Mouse (Mus musculus) NIH3T3 (cell line): Measurements from ENCODE around the gene Cbx1.
A peak's percentile ranks its signal among the peaks of the same experiment; 100 is the strongest.

Source experiments
- DNase-seq: peaks from one replicate; pipeline ENCODE4 v3.0.0-alpha.2; 2012; ENCODE audit warnings: low read depth

Cbx1 gene

GRCm38 (mm10) chr11:96788871-96789795 is at the start of gene Cbx1:
Gene Cbx1, plus strand, starts transcription at chr11:96789127.
- peak; percentile 95 for DNase-seq

GRCm38 (mm10) chr11:96740796-96741195 is 48.1 kb upstream of the Cbx1 start:
- no peak for DNase-seq

- no peak for DNase-seq
Measured at GRCm38 (mm10) chr11:96741995-96742394, 46.9 kb upstream of the Cbx1 start.

GRCm38 (mm10) chr11:96743000-96743399 is 45.9 kb upstream of the Cbx1 start:
- no peak for DNase-seq

GRCm38 (mm10) chr11:96743891-96744290 is 45.0 kb upstream of the Cbx1 start:
- DNase-seq = peak; percentile 79

- no peak for DNase-seq
Measured at GRCm38 (mm10) chr11:96746648-96747047, 42.3 kb upstream of the Cbx1 start.

- peak; percentile 85 for DNase-seq
Measured at GRCm38 (mm10) chr11:96747555-96747954, 41.4 kb upstream of the Cbx1 start.

GRCm38 (mm10) chr11:96755298-96755697 is 33.6 kb upstream of the Cbx1 start:
- no peak for DNase-seq

- DNase-seq = no peak
Measured at GRCm38 (mm10) chr11:96757421-96757820, 31.5 kb upstream of the Cbx1 start.

- peak; percentile 47 for DNase-seq
Measured at GRCm38 (mm10) chr11:96758402-96758801, 30.5 kb upstream of the Cbx1 start.

GRCm38 (mm10) chr11:96760042-96760441 is 28.9 kb upstream of the Cbx1 start:
- DNase-seq = peak; percentile 81

- peak; percentile 66 for DNase-seq
Measured at GRCm38 (mm10) chr11:96761984-96762383, 26.9 kb upstream of the Cbx1 start.

GRCm38 (mm10) chr11:96762742-96763470 is 26.0 kb upstream of the Cbx1 start:
- no peak for DNase-seq

- no peak for DNase-seq
Measured at GRCm38 (mm10) chr11:96764511-96765350, 24.2 kb upstream of the Cbx1 start.

GRCm38 (mm10) chr11:96765645-96766044 is 23.3 kb upstream of the Cbx1 start:
- DNase-seq = no peak

- DNase-seq = peak; percentile 80
Measured at GRCm38 (mm10) chr11:96766555-96766954, 22.4 kb upstream of the Cbx1 start.

GRCm38 (mm10) chr11:96767096-96767495 is 21.8 kb upstream of the Cbx1 start:
- DNase-seq = no peak

GRCm38 (mm10) chr11:96768240-96768639 is 20.7 kb upstream of the Cbx1 start:
- no peak for DNase-seq

- no peak for DNase-seq
Measured at GRCm38 (mm10) chr11:96771274-96771975, 17.5 kb upstream of the Cbx1 start.

GRCm38 (mm10) chr11:96772413-96772812 is 16.5 kb upstream of the Cbx1 start:
- DNase-seq = no peak

- peak; percentile 57 for DNase-seq
Measured at GRCm38 (mm10) chr11:96774536-96774935, 14.4 kb upstream of the Cbx1 start.
